Mouse (Mus musculus) spleen, adult 2 months (tissue): Measurements from ENCODE around the gene Tnfrsf13b. TPM values are rescaled to one million over a fixed set of nuclear protein-coding genes. Genes with fewer than 3 reads are reported as not detected.

Source experiments
- DNase-seq, 2 experiments: peaks; one replicate each; pipeline versions ENCODE4 v3.0.0 to v3.0.0-alpha.2; 2012 to 2021; ENCODE audit warnings: low spot score in 2 of 2, low read depth in 1 of 2
- H3K27ac ChIP-seq: fragments of 200-500 bp; 2 replicates; pipeline ENCODE4 v1.5.1; 2012; ENCODE audit warnings: low read length, inconsistent platforms; ENCODE audit not compliant: insufficient read depth
- H3K27me3 ChIP-seq: fragments of 200-500 bp; 2 replicates; pipeline ENCODE4 v1.6.1; 2012; ENCODE audit warnings: mild to moderate bottlenecking, moderate library complexity, low read length, inconsistent platforms; ENCODE audit not compliant: control insufficient read depth, insufficient read depth
- H3K36me3 ChIP-seq: fragments of 200-500 bp; 2 replicates; pipeline ENCODE4 v1.6.1; 2012; ENCODE audit warnings: mild to moderate bottlenecking, low read length, inconsistent platforms; ENCODE audit not compliant: control insufficient read depth, insufficient read depth
- H3K4me1 ChIP-seq: fragments of 200-500 bp; 2 replicates; pipeline ENCODE4 v1.6.1; 2011; ENCODE audit warnings: inconsistent platforms; ENCODE audit not compliant: control insufficient read depth, insufficient read depth, insufficient read length
- H3K4me3 ChIP-seq: fragments of 200-500 bp; 2 replicates; pipeline ENCODE4 v1.5.1; 2011; ENCODE audit warnings: mild to moderate bottlenecking, inconsistent platforms; ENCODE audit not compliant: insufficient read depth, insufficient read length; ENCODE audit errors: extremely low read depth
- CTCF ChIP-seq: fragments of 200-500 bp; IDR thresholded peaks from 2 replicates; pipeline ENCODE4 v1.5.1; 2011; ENCODE audit warnings: mild to moderate bottlenecking, inconsistent platforms; ENCODE audit not compliant: insufficient read depth, insufficient read length, insufficient replicate concordance; ENCODE audit errors: extremely low read depth
- POLR2A ChIP-seq: fragments of 200-500 bp; IDR thresholded peaks from 2 replicates; pipeline ENCODE4 v1.6.1; 2011; ENCODE audit warnings: low read depth, low read length, inconsistent platforms
- WGBS: fragments of 180-500 bp; shearing (Covaris S2); methylation state at CpG from one replicate; pipeline ENCODE4 v1.1.7; 2018; 5-methylcytosine and 5-hydroxymethylcytosine counted together
- polyA plus RNA-seq: library from polyadenylated mRNA; depleted of rRNA; stranded (reverse); fragments of >200 nt; gene quantifications from 2 replicates; pipeline ENCODE4 v1.2.3, GENCODE M21; 2012; rRNA removed

Gene Tnfrsf13b
- 221 and 304 TPM in 2 replicates for polyA plus RNA-seq

GRCm38 (mm10) chr11:61126606-61127355 lies at the start of gene Tnfrsf13b:
Gene Tnfrsf13b, plus strand, starts transcription at chr11:61126755.
- Histone ChIP-seq H3K27ac (peak within 1 kb of the TSS; percentile 70), H3K36me3 (no peaks in the 10 kb centered on the region), H3K4me3 (peak within 1 kb of the TSS; percentile 52), H3K27me3 (no peaks in the 10 kb centered on the region), H3K4me1 (peaks cover 17% of the 10 kb centered on the region; the same call in 1 of the 2 replicates)
- peak in 1 of 2 experiments; percentile 72 for DNase-seq
- WGBS: 58% methylated on average over 23 of the region's 23 CpGs
- no peak for TF ChIP-seq CTCF
- TF ChIP-seq POLR2A: no peak; the same call in 1 of the 2 replicates

GRCm38 (mm10) chr11:61081624-61082023 lies 44.9 kb upstream of the Tnfrsf13b start:
- Histone ChIP-seq H3K36me3 (no peaks in the 10 kb centered on the region), H3K27me3 (no peaks in the 10 kb centered on the region), H3K27ac (no peak overlapping the region), H3K4me3 (no peak overlapping the region), H3K4me1 (no peaks in the 10 kb centered on the region)
- no peak for DNase-seq
- no peak for TF ChIP-seq POLR2A
- TF ChIP-seq CTCF: no peak
- 74% methylated on average over 2 of the region's 2 CpGs for WGBS

DNA sequence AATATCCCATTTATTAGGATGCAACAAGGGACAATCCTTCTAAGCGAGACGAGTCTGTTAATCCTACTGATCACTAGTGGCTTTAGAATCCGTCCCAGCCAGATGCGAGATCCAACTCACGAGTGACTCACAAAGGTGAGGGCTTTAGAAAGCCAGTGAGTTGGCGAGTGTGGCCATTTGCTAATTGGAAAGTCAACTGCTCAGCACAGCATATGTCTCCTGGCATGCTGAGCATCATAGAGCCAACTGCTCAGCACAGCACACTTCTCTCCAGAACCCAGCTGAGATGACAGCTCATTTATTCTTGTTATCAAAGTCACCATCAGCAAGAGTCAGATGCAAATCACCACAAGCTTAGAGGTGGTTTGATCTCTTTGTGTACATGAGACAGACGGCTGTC lies 36.4 kb upstream of the Tnfrsf13b start:
- TF ChIP-seq POLR2A: no peak
- no peak for TF ChIP-seq CTCF

GRCm38 (mm10) chr11:61091192-61091591 lies 35.4 kb upstream of the Tnfrsf13b start:
- Histone ChIP-seq H3K36me3 (no peaks in the 10 kb centered on the region), H3K4me1 (no peaks in the 10 kb centered on the region), H3K27me3 (no peaks in the 10 kb centered on the region), H3K27ac (no peak overlapping the region), H3K4me3 (no peak overlapping the region)
- DNase-seq: no peak
- TF ChIP-seq POLR2A (no peak), CTCF (no peak)
- WGBS: 82% methylated on average over 3 of the region's 3 CpGs

More for the DNA sequence above, 36.4 kb upstream of the Tnfrsf13b start:
- Histone ChIP-seq H3K27me3 (no peaks in the 10 kb centered on the region), H3K36me3 (no peaks in the 10 kb centered on the region), H3K4me3 (no peak overlapping the region), H3K27ac (no peak overlapping the region), H3K4me1 (no peaks in the 10 kb centered on the region)
- WGBS: 90% methylated on average over 7 of the region's 7 CpGs
- DNase-seq: no peak

GRCm38 (mm10) chr11:61091642-61092262 lies 34.8 kb upstream of the Tnfrsf13b start:
- DNase-seq: peak in 1 of 2 experiments; percentile 50
- 26% methylated on average over 7 of the region's 7 CpGs for WGBS
- Histone ChIP-seq H3K36me3 (no peaks in the 10 kb centered on the region), H3K27ac (no peak overlapping the region), H3K27me3 (no peaks in the 10 kb centered on the region), H3K4me1 (no peaks in the 10 kb centered on the region), H3K4me3 (no peak overlapping the region)
- TF ChIP-seq CTCF (peak; percentile 55; the same call in 1 of the 2 replicates), POLR2A (no peak)

DNA sequence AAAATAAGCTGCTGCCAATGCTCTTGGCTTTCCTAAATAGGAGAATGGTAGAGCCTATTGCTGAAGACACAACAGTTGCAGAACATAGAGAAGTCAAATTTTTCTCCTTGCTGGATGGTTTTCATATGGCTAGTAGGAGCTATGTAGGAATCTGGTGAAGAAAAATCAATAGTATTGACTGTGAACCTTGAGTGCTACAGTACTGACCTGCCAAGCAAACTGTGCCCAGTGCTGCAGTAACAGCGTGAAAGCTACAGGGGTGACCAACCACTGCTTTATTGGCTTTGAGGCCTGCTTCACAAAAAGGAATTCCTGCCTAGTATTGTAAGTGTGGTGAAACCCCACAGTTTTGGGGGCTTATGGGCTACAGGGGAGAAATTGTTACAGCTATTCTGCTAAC lies 28.5 kb upstream of the Tnfrsf13b start:
- no peaks in the 10 kb centered on the region for H3K36me3 ChIP-seq
- 74% methylated on average over 1 of the region's 1 CpGs for WGBS
- TF ChIP-seq CTCF: no peak
- TF ChIP-seq POLR2A: no peak
- no peaks in the 10 kb centered on the region for H3K4me1 ChIP-seq
- H3K4me3 ChIP-seq: no peak overlapping the region
- no peak for DNase-seq
- H3K27me3 ChIP-seq: no peaks in the 10 kb centered on the region
- no peak overlapping the region for H3K27ac ChIP-seq
